ENCODE assay signal across 8 mouse cellular contexts in genomic region chr11:23771507-23772097, GRCm38 (mm10). TPM values are rescaled to one million over a fixed set of nuclear protein-coding genes. Genes with fewer than 3 reads are reported as not detected.
DNase-seq lines count a peak whose midpoint lies in the region; ATAC-seq and TF ChIP-seq lines count a peak whose summit lies in the region.

No protein-coding gene starts in this region.

- H3K27ac ChIP-seq in heart, embryonic 13.5 days (replicated peaks) = peak overlapping the region; percentile 99
- peak overlapping the region; percentile 78 for H3K27ac ChIP-seq in forebrain, embryonic 13.5 days
- H3K27ac ChIP-seq in liver, embryonic 12.5 days = peak overlapping the region; percentile 77; the same call in 1 of the 2 replicates
- H3K27ac ChIP-seq in stomach, postnatal 0 days (replicated peaks) = peak overlapping the region; percentile 98

- H3K4me2 ChIP-seq in heart, embryonic 13.5 days = peak overlapping the region; percentile 84
- H3K4me2 ChIP-seq in forebrain, embryonic 13.5 days = peak overlapping the region; percentile 73
- H3K4me2 ChIP-seq in liver, embryonic 12.5 days = peak overlapping the region; percentile 77
- H3K4me2 ChIP-seq in stomach, postnatal 0 days (replicated peaks; ENCODE audit: low read depth) = peak overlapping the region; percentile 78

- H3K27me3 ChIP-seq in heart, embryonic 13.5 days (replicated peaks) = no peaks in the 10 kb centered on the region
- H3K27me3 ChIP-seq in G1E (ENCODE audit: insufficient read depth, low read length) = peaks cover 6% of the 10 kb centered on the region; the same call in 1 of the 2 replicates
- peaks cover 17% of the 10 kb centered on the region for H3K27me3 ChIP-seq in forebrain, embryonic 13.5 days
- peaks cover 35% of the 10 kb centered on the region for H3K27me3 ChIP-seq in liver, embryonic 12.5 days (replicated peaks)
- no peaks in the 10 kb centered on the region for H3K27me3 ChIP-seq in stomach, postnatal 0 days (ENCODE audit: control insufficient read depth, insufficient read depth, low read length)

- peaks cover 21% of the 10 kb centered on the region for H3K4me1 ChIP-seq in heart, embryonic 13.5 days
- peaks cover 20% of the 10 kb centered on the region for H3K4me1 ChIP-seq in G1E (ENCODE audit: insufficient read depth, low read depth, low read length)
- peaks cover 7% of the 10 kb centered on the region for H3K4me1 ChIP-seq in forebrain, embryonic 13.5 days
- peaks cover 17% of the 10 kb centered on the region; the same call in 1 of the 2 replicates for H3K4me1 ChIP-seq in liver, embryonic 12.5 days
- H3K4me1 ChIP-seq in stomach, postnatal 0 days (replicated peaks; ENCODE audit: control insufficient read depth, insufficient read depth) = no peaks in the 10 kb centered on the region

- no peaks in the 10 kb centered on the region for H3K9me3 ChIP-seq in heart, embryonic 13.5 days
- H3K9me3 ChIP-seq in G1E (replicated peaks) = peaks cover 4% of the 10 kb centered on the region
- H3K9me3 ChIP-seq in forebrain, embryonic 13.5 days (replicated peaks) = no peaks in the 10 kb centered on the region
- H3K9me3 ChIP-seq in liver, embryonic 12.5 days (replicated peaks) = no peaks in the 10 kb centered on the region
- no peaks in the 10 kb centered on the region for H3K9me3 ChIP-seq in stomach, postnatal 0 days (ENCODE audit: control insufficient read depth, low read length)

- H3K4me3 ChIP-seq in heart, embryonic 13.5 days = peak overlapping the region; percentile 79
- H3K4me3 ChIP-seq in G1E (ENCODE audit: low read depth, low read length) = peak overlapping the region; percentile 88
- H3K4me3 ChIP-seq in forebrain, embryonic 13.5 days = peak overlapping the region; percentile 75
- H3K4me3 ChIP-seq in liver, embryonic 12.5 days = peak overlapping the region; percentile 72
- peak overlapping the region; percentile 78 for H3K4me3 ChIP-seq in stomach, postnatal 0 days (ENCODE audit: low read depth, low read length)

- no peaks in the 10 kb centered on the region for H3K36me3 ChIP-seq in heart, embryonic 13.5 days
- no peaks in the 10 kb centered on the region for H3K36me3 ChIP-seq in G1E (replicated peaks)
- H3K36me3 ChIP-seq in forebrain, embryonic 13.5 days (ENCODE audit: poor library complexity, severe bottlenecking) = no peaks in the 10 kb centered on the region
- H3K36me3 ChIP-seq in liver, embryonic 12.5 days = no peaks in the 10 kb centered on the region
- no peaks in the 10 kb centered on the region for H3K36me3 ChIP-seq in stomach, postnatal 0 days (ENCODE audit: control insufficient read depth, insufficient read depth, low read length)

- peak overlapping the region; percentile 86 for H3K9ac ChIP-seq in heart, embryonic 13.5 days
- H3K9ac ChIP-seq in forebrain, embryonic 13.5 days = peak overlapping the region; percentile 74
- peak overlapping the region; percentile 71 for H3K9ac ChIP-seq in liver, embryonic 12.5 days
- peak overlapping the region; percentile 81 for H3K9ac ChIP-seq in stomach, postnatal 0 days (ENCODE audit: low read length)

- no peak for ATAC-seq in heart, embryonic 13.5 days (ENCODE audit: extremely low read depth, insufficient number of reproducible peaks, low FRiP score, low TSS enrichment)
- no peak for ATAC-seq in G1E (ENCODE audit: extremely low read depth, insufficient number of reproducible peaks, low FRiP score, poor library complexity, severe bottlenecking)
- ATAC-seq in forebrain, embryonic 13.5 days = no peak
- peak; percentile 31 for ATAC-seq in liver, embryonic 12.5 days
- peak; percentile 13; the same call in 1 of the 2 replicates for ATAC-seq in stomach, postnatal 0 days (ENCODE audit: low FRiP score, low TSS enrichment)

- no peak for DNase-seq in heart, adult 9 months (ENCODE audit: low spot score in 2 of 2)
- DNase-seq in G1E (ENCODE audit: low spot score) = no peak
- no peak for DNase-seq in stomach, postnatal 0 days (ENCODE audit: low spot score)
- no peak for DNase-seq in spleen, postnatal 4 days (ENCODE audit: low spot score in 2 of 2)
- DNase-seq in kidney, postnatal 14 days = no peak

- no peak for TF ChIP-seq EP300 in stomach, postnatal 0 days (optimal IDR thresholded peaks at IDR 0.05)

- no peak for TF ChIP-seq CTCF in G1E (IDR thresholded peaks at IDR 0.05; ENCODE audit: low read depth, low read length)
- TF ChIP-seq CTCF in stomach, postnatal 0 days (IDR thresholded peaks at IDR 0.05; ENCODE audit: low read depth) = no peak

- WGBS in heart, embryonic 13.5 days = 5% methylated on average over 21 of the region's 21 CpGs
- 4% methylated on average over 21 of the region's 21 CpGs for WGBS in forebrain, embryonic 13.5 days
- 8% methylated on average over 21 of the region's 21 CpGs for WGBS in liver, embryonic 12.5 days (ENCODE audit: insufficient replicate concordance)
- WGBS in stomach, postnatal 0 days = 8% methylated on average over 21 of the region's 21 CpGs

RNA-seq across cellular contexts. Expression of gene Rel, which starts 0.8 kb away (rescaled TPM):
- polyA plus RNA-seq in heart, embryonic 13.5 days (2015; fragmentation: Nextera tagmentation; extraction: Ambion mirVana) = 1.3 and 1.4 TPM in 2 replicates
- total RNA-seq in G1E (2014; fragmentation: Nextera tagmentation) (18.0 and 20.5 TPM in 2 replicates), G1E (2017) (5.8 and 7.4 TPM in 2 replicates)
- 0.52 and 0.60 TPM in 2 replicates for polyA plus RNA-seq in G1E (2012)
- 0.27 and 0.40 TPM in 2 replicates for polyA plus RNA-seq in forebrain, embryonic 13.5 days (2015; fragmentation: Nextera tagmentation; extraction: Ambion mirVana)
- polyA plus RNA-seq in liver, embryonic 12.5 days (2016; fragmentation: Nextera tagmentation; extraction: Ambion mirVana) = 0.36 and 0.63 TPM in 2 replicates
- 0.77 and 0.78 TPM in 2 replicates for polyA plus RNA-seq in stomach, postnatal 0 days (2015; fragmentation: Nextera tagmentation; extraction: Ambion mirVana)

Comparison
In these comparisons a context has a peak if more than half of its experiments do, and no peak if none do; other contexts are left out.
1. ATAC-seq: peak in liver, embryonic 12.5 days (single experiment) and stomach, postnatal 0 days (single experiment); none in heart, embryonic 13.5 days (single experiment), G1E (single experiment) and forebrain, embryonic 13.5 days (single experiment).
2. Peak in every context shown above with its lines, with median percentiles within 50 percentile points of each other: H3K27ac ChIP-seq, H3K4me2 ChIP-seq, H3K4me3 ChIP-seq and H3K9ac ChIP-seq.